Mouse (Mus musculus) stomach, embryonic 16.5 days (tissue): ENCODE results near the gene Ugp2. TPM values are rescaled to one million over a fixed set of nuclear protein-coding genes. Genes with fewer than 3 reads are reported as not detected.

Source experiments
- ATAC-seq: fragments of 200-750 bp; cut with Nextera tagmentation; 2 replicates; pipeline ENCODE4 v1.8.0; 2017; ENCODE audit warnings: moderate number of reproducible peaks, moderate TSS enrichment; ENCODE audit not compliant: insufficient read depth, low FRiP score
- H3K27ac ChIP-seq: fragments of 300-500 bp; sonication (generic); 2 replicates; pipeline ENCODE4 v1.5.1; 2014; ENCODE audit warnings: low read length
- H3K27me3 ChIP-seq: fragments of 300-500 bp; sonication (generic); 2 replicates; pipeline ENCODE4 v1.6.1; 2014; ENCODE audit warnings: low read length, control low read depth, mixed read lengths; ENCODE audit not compliant: control insufficient read depth, insufficient read depth
- H3K36me3 ChIP-seq: fragments of 300-500 bp; sonication (generic); 2 replicates; pipeline ENCODE4 v1.6.1; 2014; ENCODE audit warnings: low read length; ENCODE audit not compliant: control insufficient read depth, insufficient read depth
- H3K4me1 ChIP-seq: fragments of 300-500 bp; sonication (generic); 2 replicates; pipeline ENCODE4 v1.6.1; 2014; ENCODE audit warnings: low read length, control low read depth, mixed read lengths; ENCODE audit not compliant: control insufficient read depth, insufficient read depth
- H3K4me2 ChIP-seq: fragments of 300-500 bp; sonication (generic); 2 replicates; pipeline ENCODE4 v1.6.1; 2014; ENCODE audit warnings: low read depth, low read length, mixed read lengths
- H3K4me3 ChIP-seq: fragments of 300-500 bp; sonication (generic); replicated peaks from 2 replicates; pipeline ENCODE4 v1.5.1; 2014; ENCODE audit warnings: mild to moderate bottlenecking, low read length
- H3K9ac ChIP-seq: fragments of 300-500 bp; sonication (generic); 2 replicates; pipeline ENCODE4 v1.6.1; 2014; ENCODE audit warnings: low read length
- H3K9me3 ChIP-seq: fragments of 300-500 bp; sonication (generic); replicated peaks from 2 replicates; pipeline ENCODE4 v1.6.1; 2016; ENCODE audit warnings: low read length, control low read depth; ENCODE audit not compliant: control insufficient read depth
- WGBS: fragments of 180-500 bp; shearing (Covaris S2); extraction: QIAGEN DNeasy Blood & Tissue Kit; methylation state at CpG from one replicate; pipeline ENCODE4 v1.1.7; 2014; 5-methylcytosine and 5-hydroxymethylcytosine counted together
- microRNA counts: library from miRNA; unstranded; fragments of <30 nt; microRNA quantifications from one replicate; lab custom pipeline; 2016
- microRNA-seq: library from miRNA; unstranded; fragments of <30 nt; microRNA quantifications from one replicate; pipeline ENCODE4, GENCODE M21; 2016
- polyA plus RNA-seq: library from polyadenylated mRNA; unstranded; fragments of >200 nt; fragmentation: Nextera tagmentation; extraction: Ambion mirVana; gene quantifications from 2 replicates; pipeline ENCODE4 v1.2.1, GENCODE M21; 2015

The Ugp2 gene
- polyA plus RNA-seq, 1 experiment from 2014 or later: 116 TPM

DNA sequence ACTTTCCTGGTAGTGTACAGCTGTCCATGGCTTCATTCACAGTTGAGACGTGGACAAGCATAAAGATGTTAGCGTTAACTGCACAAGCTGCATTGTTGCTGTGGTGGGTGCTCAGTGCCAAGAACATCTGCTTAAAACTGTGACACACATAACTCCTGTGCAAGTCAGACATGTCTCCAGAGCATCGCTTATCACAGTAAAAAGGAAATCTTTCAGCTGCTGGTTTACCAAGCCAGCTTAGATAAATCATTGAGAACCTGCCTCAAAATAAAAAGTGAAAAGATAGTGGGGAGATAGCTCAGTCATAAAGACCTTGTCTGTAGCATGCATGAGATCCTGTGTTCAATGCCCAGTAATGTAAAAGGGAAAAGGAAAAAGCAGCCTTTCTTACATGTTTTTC lies 84.6 kb downstream of the Ugp2 start:
- Histone ChIP-seq H3K36me3 (no peaks in the 10 kb centered on the region), H3K4me3 (no peak overlapping the region), H3K4me1 (no peaks in the 10 kb centered on the region), H3K9ac (no peak overlapping the region), H3K4me2 (no peak overlapping the region), H3K9me3 (no peaks in the 10 kb centered on the region), H3K27ac (no peak overlapping the region), H3K27me3 (no peaks in the 10 kb centered on the region)
- ATAC-seq: no peak
- 67% methylated on average over 3 of the region's 3 CpGs for WGBS

DNA sequence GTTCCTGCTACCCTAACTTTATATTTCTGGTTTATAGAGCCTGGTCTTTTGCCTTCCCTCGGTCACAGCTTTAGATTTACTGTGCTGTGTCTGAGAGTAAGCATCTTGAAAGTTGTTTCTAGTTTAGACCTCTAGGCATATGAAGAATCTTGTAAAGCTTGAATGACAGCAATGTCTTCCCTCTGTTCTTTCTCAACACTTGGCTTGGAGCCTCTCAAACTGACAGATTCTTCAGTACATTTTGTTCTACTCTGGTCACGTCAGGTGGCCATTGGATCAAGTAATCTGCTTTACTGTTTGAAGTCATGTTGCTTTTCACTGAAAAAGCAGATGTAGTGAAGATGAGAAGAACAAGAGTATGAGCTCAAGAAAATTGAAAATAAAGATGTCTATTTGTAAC lies 94.8 kb downstream of the Ugp2 start:
- WGBS: 87% methylated on average over 2 of the region's 2 CpGs
- H3K9me3 ChIP-seq: no peaks in the 10 kb centered on the region
- H3K27me3 ChIP-seq: no peaks in the 10 kb centered on the region
- H3K27ac ChIP-seq: no peak overlapping the region
- no peak overlapping the region for H3K9ac ChIP-seq
- no peak overlapping the region for H3K4me3 ChIP-seq
- no peak for ATAC-seq
- no peaks in the 10 kb centered on the region for H3K4me1 ChIP-seq
- no peak overlapping the region for H3K4me2 ChIP-seq
- H3K36me3 ChIP-seq: peaks cover 4% of the 10 kb centered on the region; the same call in 1 of the 2 replicates

MicroRNAs within 50 kb of the gene (microRNA counts, 519-probe panel; counts per million panel counts)
- microRNA mmu-miR-1933-3p (lab: Ali Mortazavi, UCI) (1,334 counts per million, percentile 12 among the panel's probes with 10 or more counts), microRNA mmu-miR-1933-5p (lab: Ali Mortazavi, UCI) (not detected)

Small RNA genes within 50 kb of the gene (microRNA-seq; reads per million reads assigned to microRNA genes)
- gene Mir1933: not detected

Other genes starting within 250 kb of the Ugp2 start
- gene Vps54, start 131.9 kb downstream of the Ugp2 start, polyA plus RNA-seq: 9.6 and 9.7 TPM in 2 replicates
- gene Wdpcp, start 201.0 kb upstream of the Ugp2 start, polyA plus RNA-seq: 8.9 and 9.2 TPM in 2 replicates
- gene Mdh1, start 201.2 kb upstream of the Ugp2 start, polyA plus RNA-seq: 443 and 498 TPM in 2 replicates